Mouse (Mus musculus) bone marrow, adult 2 months (tissue): Measurements from ENCODE around the gene Tmem132b.

Source experiments
- CTCF ChIP-seq: fragments of 200-500 bp; IDR thresholded peaks from 2 replicates; pipeline ENCODE4 v1.5.1; 2011; ENCODE audit warnings: low read length, control low read depth; ENCODE audit not compliant: control insufficient read depth, insufficient read depth
- POLR2A ChIP-seq: fragments of 200-500 bp; IDR thresholded peaks from 2 replicates; pipeline ENCODE4 v1.6.1; 2011; ENCODE audit warnings: low read depth, mild to moderate bottlenecking, control low read depth, low read length, borderline replicate concordance; ENCODE audit not compliant: control insufficient read depth

DNA sequence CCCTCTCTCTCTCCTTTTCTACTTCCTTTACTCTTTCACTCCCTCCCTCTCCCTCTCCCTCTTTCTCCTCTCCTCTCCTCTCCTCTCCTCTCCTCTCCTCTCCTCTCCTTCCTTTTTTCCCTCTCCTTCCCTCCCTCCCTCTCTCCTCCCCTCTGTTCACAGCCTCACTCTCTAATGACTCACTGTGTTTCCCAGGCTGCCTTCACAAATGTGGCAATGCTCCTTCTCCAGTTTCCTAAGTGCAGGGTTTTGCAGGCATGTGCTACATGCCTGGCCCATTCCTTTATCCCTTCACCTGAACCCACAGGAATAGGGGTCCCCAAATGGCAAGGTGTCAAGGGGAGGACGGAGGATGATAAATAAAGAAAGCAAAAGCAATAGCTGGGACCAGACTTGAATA is 236.4 kb downstream of the Tmem132b start:
- no peak for TF ChIP-seq CTCF
- TF ChIP-seq POLR2A, result no peak
